Mouse (Mus musculus) limb, embryonic 13.5 days (tissue): ENCODE measurements around the gene Rabac1. TPM values are rescaled to one million over a fixed set of nuclear protein-coding genes. Genes with fewer than 3 reads are reported as not detected.

Source experiments
- ATAC-seq: fragments of 200-750 bp; cut with Nextera tagmentation; 2 replicates; pipeline ENCODE4 v1.8.0; 2017; ENCODE audit warnings: low read depth, moderate number of reproducible peaks, moderate TSS enrichment; ENCODE audit not compliant: low FRiP score
- H3K27ac ChIP-seq: fragments of 300-500 bp; sonication (generic); 2 replicates; pipeline ENCODE4 v1.5.1; 2015; ENCODE audit warnings: inconsistent platforms, mild to moderate bottlenecking, moderate library complexity
- H3K27me3 ChIP-seq: fragments of 300-500 bp; sonication (generic); 2 replicates; pipeline ENCODE4 v1.6.1; 2015; ENCODE audit warnings: mild to moderate bottlenecking, inconsistent platforms
- H3K36me3 ChIP-seq: fragments of 300-500 bp; sonication (generic); 2 replicates; pipeline ENCODE4 v1.6.1; 2015; ENCODE audit warnings: inconsistent platforms, mild to moderate bottlenecking, moderate library complexity
- H3K4me1 ChIP-seq: fragments of 300-500 bp; sonication (generic); 2 replicates; pipeline ENCODE4 v1.6.1; 2015; ENCODE audit warnings: inconsistent platforms
- H3K4me2 ChIP-seq: fragments of 300-500 bp; sonication (generic); replicated peaks from 2 replicates; pipeline ENCODE4 v1.6.1; 2015; ENCODE audit warnings: inconsistent platforms, mild to moderate bottlenecking, moderate library complexity
- H3K4me3 ChIP-seq: fragments of 300-500 bp; sonication (generic); 2 replicates; pipeline ENCODE4 v1.5.1; 2015; ENCODE audit warnings: moderate library complexity, mild to moderate bottlenecking, inconsistent platforms
- H3K9ac ChIP-seq: fragments of 300-500 bp; sonication (generic); 2 replicates; pipeline ENCODE4 v1.6.1; 2015; ENCODE audit warnings: mild to moderate bottlenecking, inconsistent platforms
- H3K9me3 ChIP-seq: fragments of 300-500 bp; sonication (generic); 2 replicates; pipeline ENCODE4 v1.6.1; 2016; ENCODE audit warnings: inconsistent platforms
- WGBS: fragments of 180-500 bp; shearing (Covaris S2); methylation state at CpG from one replicate; pipeline ENCODE4 v1.1.7; 2015; 5-methylcytosine and 5-hydroxymethylcytosine counted together
- polyA plus RNA-seq: library from polyadenylated mRNA; unstranded; fragments of >200 nt; fragmentation: Nextera tagmentation; extraction: Ambion mirVana; gene quantifications from 2 replicates; pipeline ENCODE4 v1.2.1, GENCODE M21; 2015

The Rabac1 gene
- polyA plus RNA-seq, result 138 and 146 TPM in 2 replicates

GRCm38 (mm10) chr7:24971972-24972893 is at the start of gene Rabac1:
Rabac1 (minus strand) TSS chr7:24972754.
- H3K4me2 ChIP-seq, result peak within 1 kb of the TSS; percentile 79
- peaks cover 8% of the 10 kb centered on the region for H3K4me1 ChIP-seq
- peak within 1 kb of the TSS; percentile 83 for H3K4me3 ChIP-seq
- peak within 1 kb of the TSS; percentile 89 for H3K9ac ChIP-seq
- 0% methylated on average over 45 of the region's 45 CpGs for WGBS
- H3K9me3 ChIP-seq, result no peaks in the 10 kb centered on the region
- H3K27ac ChIP-seq, result peak within 1 kb of the TSS; percentile 61; the same call in 1 of the 2 replicates
- peak; percentile 95 for ATAC-seq
- no peaks in the 10 kb centered on the region for H3K27me3 ChIP-seq
- H3K36me3 ChIP-seq, result peaks cover 8% of the 10 kb centered on the region

- WGBS, result 53% methylated on average over 7 of the region's 7 CpGs
- no peak overlapping the region for H3K4me3 ChIP-seq
- H3K27me3 ChIP-seq, result peaks cover 73% of the 10 kb centered on the region
- H3K4me2 ChIP-seq, result no peak overlapping the region
- peaks cover 18% of the 10 kb centered on the region for H3K4me1 ChIP-seq
- no peak for ATAC-seq
- no peak overlapping the region for H3K27ac ChIP-seq
- H3K36me3 ChIP-seq, result peaks cover 50% of the 10 kb centered on the region
- no peaks in the 10 kb centered on the region for H3K9me3 ChIP-seq
- H3K9ac ChIP-seq, result no peak overlapping the region
These were observed 39.0 kb upstream of the Rabac1 start for GRCm38 (mm10) chr7:25011592-25011991.

- H3K9ac ChIP-seq, result 0 out of 2 replicates have a peak overlapping the region, but pooled peaks have one; percentile 13
- no peaks in the 10 kb centered on the region for H3K9me3 ChIP-seq
- H3K36me3 ChIP-seq, result peaks cover 38% of the 10 kb centered on the region
- 3% methylated on average over 79 of the region's 97 CpGs for WGBS
- H3K27me3 ChIP-seq, result peaks cover 86% of the 10 kb centered on the region
- ATAC-seq, result no peak
- peak overlapping the region; percentile 65 for H3K4me2 ChIP-seq
- peaks cover 26% of the 10 kb centered on the region for H3K4me1 ChIP-seq
- no peak overlapping the region for H3K27ac ChIP-seq
- H3K4me3 ChIP-seq, result peak overlapping the region; percentile 39
These were observed 37.7 kb upstream of the Rabac1 start for GRCm38 (mm10) chr7:25010090-25010913.

GRCm38 (mm10) chr7:25009099-25009700 is 36.6 kb upstream of the Rabac1 start:
- no peak for ATAC-seq
- no peak overlapping the region; the same call in 1 of the 2 replicates for H3K4me3 ChIP-seq
- H3K27me3 ChIP-seq, result peaks cover 97% of the 10 kb centered on the region
- WGBS, result 9% methylated on average over 20 of the region's 20 CpGs
- H3K4me1 ChIP-seq, result peaks cover 28% of the 10 kb centered on the region
- no peak overlapping the region for H3K9ac ChIP-seq
- peaks cover 27% of the 10 kb centered on the region for H3K36me3 ChIP-seq
- no peaks in the 10 kb centered on the region for H3K9me3 ChIP-seq
- peak overlapping the region; percentile 14; the same call in 1 of the 2 replicates for H3K4me2 ChIP-seq
- H3K27ac ChIP-seq, result no peak overlapping the region

- no peak overlapping the region for H3K27ac ChIP-seq
- H3K27me3 ChIP-seq, result peaks cover 100% of the 10 kb centered on the region
- H3K9ac ChIP-seq, result no peak overlapping the region
- ATAC-seq, result peak; percentile 55; the same call in 1 of the 2 replicates
- peak overlapping the region; percentile 14; the same call in 1 of the 2 replicates for H3K4me2 ChIP-seq
- no peak overlapping the region; the same call in 1 of the 2 replicates for H3K4me3 ChIP-seq
- H3K36me3 ChIP-seq, result peaks cover 21% of the 10 kb centered on the region
- 1% methylated on average over 17 of the region's 17 CpGs for WGBS
- H3K9me3 ChIP-seq, result no peaks in the 10 kb centered on the region
- peaks cover 30% of the 10 kb centered on the region for H3K4me1 ChIP-seq
These were observed 36.1 kb upstream of the Rabac1 start for GRCm38 (mm10) chr7:25008635-25009034.

GRCm38 (mm10) chr7:25007609-25008374 is 35.2 kb upstream of the Rabac1 start:
- no peak for ATAC-seq
- 33% methylated on average over 8 of the region's 8 CpGs for WGBS

GRCm38 (mm10) chr7:25006586-25007364 is 34.2 kb upstream of the Rabac1 start:
- Histone ChIP-seq H3K9ac (no peak overlapping the region), H3K27me3 (peaks cover 90% of the 10 kb centered on the region), H3K4me1 (peaks cover 34% of the 10 kb centered on the region), H3K4me2 (no peak overlapping the region), H3K36me3 (0 out of 2 replicates have a peak, but pooled peaks cover 3% of the 10 kb centered on the region), H3K9me3 (no peaks in the 10 kb centered on the region), H3K27ac (no peak overlapping the region), H3K4me3 (no peak overlapping the region)
- ATAC-seq, result no peak
- 77% methylated on average over 12 of the region's 12 CpGs for WGBS

More at GRCm38 (mm10) chr7:25007609-25008374, 35.2 kb upstream of the Rabac1 start:
- no peak overlapping the region for H3K4me3 ChIP-seq
- H3K36me3 ChIP-seq, result peaks cover 13% of the 10 kb centered on the region
- peaks cover 34% of the 10 kb centered on the region for H3K4me1 ChIP-seq
- H3K27ac ChIP-seq, result no peak overlapping the region
- H3K9ac ChIP-seq, result no peak overlapping the region
- peaks cover 96% of the 10 kb centered on the region for H3K27me3 ChIP-seq
- no peaks in the 10 kb centered on the region for H3K9me3 ChIP-seq
- no peak overlapping the region for H3K4me2 ChIP-seq

GRCm38 (mm10) chr7:25006171-25006570 is 33.6 kb upstream of the Rabac1 start:
- Histone ChIP-seq H3K36me3 (no peaks in the 10 kb centered on the region), H3K4me2 (peak overlapping the region; percentile 71), H3K4me3 (peak overlapping the region; percentile 43), H3K27me3 (peaks cover 86% of the 10 kb centered on the region), H3K9ac (no peak overlapping the region), H3K9me3 (no peaks in the 10 kb centered on the region), H3K27ac (no peak overlapping the region), H3K4me1 (peaks cover 34% of the 10 kb centered on the region)
- no peak for ATAC-seq
- 70% methylated on average over 3 of the region's 3 CpGs for WGBS

- Histone ChIP-seq H3K36me3 (no peaks in the 10 kb centered on the region), H3K27ac (no peak within 1 kb of the TSS), H3K9me3 (no peaks in the 10 kb centered on the region), H3K4me3 (peak within 1 kb of the TSS; percentile 43), H3K4me2 (peak within 1 kb of the TSS; percentile 71), H3K9ac (peak within 1 kb of the TSS; percentile 54), H3K4me1 (peaks cover 30% of the 10 kb centered on the region), H3K27me3 (peaks cover 80% of the 10 kb centered on the region)
- peak; percentile 52 for ATAC-seq
- under 1% methylated on average over 49 of the region's 54 CpGs for WGBS
These were observed 33.0 kb upstream of the Rabac1 start, which contains the start of gene Atp1a3 for GRCm38 (mm10) chr7:25005421-25006065. Atp1a3 (minus strand) TSS chr7:25005958.

- H3K9me3 ChIP-seq, result no peaks in the 10 kb centered on the region
- no peak overlapping the region; the same call in 1 of the 2 replicates for H3K4me2 ChIP-seq
- ATAC-seq, result no peak
- H3K27ac ChIP-seq, result no peak overlapping the region
- peaks cover 25% of the 10 kb centered on the region for H3K4me1 ChIP-seq
- H3K27me3 ChIP-seq, result peaks cover 72% of the 10 kb centered on the region
- H3K9ac ChIP-seq, result no peak overlapping the region
- no peaks in the 10 kb centered on the region for H3K36me3 ChIP-seq
- H3K4me3 ChIP-seq, result no peak overlapping the region
- WGBS, result 38% methylated on average over 8 of the region's 9 CpGs
These were observed 32.3 kb upstream of the Rabac1 start for GRCm38 (mm10) chr7:25004806-25005205.
